Mouse (Mus musculus): ENCODE measurements around the gene Lrsam1. TPM values are rescaled to one million over a fixed set of nuclear protein-coding genes. Genes with fewer than 3 reads are reported as not detected.

Lrsam1 gene
- polyA plus RNA-seq, 1 experiment from 2014 or later = 13.4 TPM

GRCm38 (mm10) chr2:32922564-32922963, 38.9 kb downstream of the Lrsam1 start:
- H3K9me3 ChIP-seq = no peaks in the 10 kb centered on the region
- WGBS = 88% methylated on average over 13 of the region's 13 CpGs
- H3K27me3 ChIP-seq = no peaks in the 10 kb centered on the region
- H3K4me3 ChIP-seq = no peak overlapping the region
- H3K4me1 ChIP-seq = peaks cover 6% of the 10 kb centered on the region; the same call in 1 of the 2 replicates
- H3K9ac ChIP-seq = no peak overlapping the region
- ATAC-seq (ENCODE audit: insufficient number of reproducible peaks, insufficient read depth, low FRiP score, low TSS enrichment, low read depth) = no peak
- no peak overlapping the region for H3K27ac ChIP-seq
- peaks cover 88% of the 10 kb centered on the region for H3K36me3 ChIP-seq
- H3K4me2 ChIP-seq = no peak overlapping the region

DNA sequence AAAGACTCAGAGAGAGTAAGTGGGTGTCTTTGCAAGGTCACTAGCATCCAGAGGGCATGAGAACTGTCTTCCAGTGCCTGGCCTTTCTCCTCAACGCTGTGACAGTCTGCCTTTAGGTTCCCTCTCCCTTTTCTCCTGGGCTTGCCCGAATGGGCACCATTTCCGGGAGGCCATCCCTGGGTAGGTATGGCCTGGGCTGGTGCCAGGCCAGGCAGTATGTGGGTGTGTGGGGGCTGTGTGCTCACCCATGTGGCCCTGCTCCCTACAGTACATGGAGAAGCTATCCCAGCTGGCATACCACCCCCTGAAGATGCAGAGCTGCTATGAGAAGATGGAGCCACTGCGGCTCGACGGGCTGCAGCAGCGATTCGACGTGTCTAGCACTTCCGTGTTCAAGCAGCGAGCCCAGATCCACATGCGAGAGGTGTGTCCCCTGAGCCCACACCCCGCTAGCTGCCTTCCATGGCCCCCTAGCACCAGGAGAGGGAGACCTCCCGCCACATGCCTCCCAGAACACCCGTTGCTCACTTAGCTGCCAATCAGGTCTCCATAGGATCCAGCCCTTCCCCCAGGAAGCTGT, 39.5 kb downstream of the Lrsam1 start:
- Histone ChIP-seq H3K4me2 (no peak overlapping the region), H3K9me3 (no peaks in the 10 kb centered on the region), H3K36me3 (peaks cover 94% of the 10 kb centered on the region), H3K27me3 (no peaks in the 10 kb centered on the region), H3K9ac (no peak overlapping the region), H3K4me1 (peaks cover 6% of the 10 kb centered on the region; the same call in 1 of the 2 replicates), H3K27ac (no peak overlapping the region), H3K4me3 (no peak overlapping the region)
- ATAC-seq (ENCODE audit: insufficient number of reproducible peaks, insufficient read depth, low FRiP score, low TSS enrichment, low read depth) = no peak
- 91% methylated on average over 15 of the region's 15 CpGs for WGBS

GRCm38 (mm10) chr2:32921235-32921634, 40.2 kb downstream of the Lrsam1 start:
- no peaks in the 10 kb centered on the region for H3K9me3 ChIP-seq
- H3K4me1 ChIP-seq = peaks cover 6% of the 10 kb centered on the region; the same call in 1 of the 2 replicates
- no peak overlapping the region for H3K9ac ChIP-seq
- 77% methylated on average over 7 of the region's 7 CpGs for WGBS
- no peak overlapping the region for H3K4me2 ChIP-seq
- peaks cover 92% of the 10 kb centered on the region for H3K36me3 ChIP-seq
- ATAC-seq (ENCODE audit: insufficient number of reproducible peaks, insufficient read depth, low FRiP score, low TSS enrichment, low read depth) = no peak
- H3K4me3 ChIP-seq = no peak overlapping the region
- no peaks in the 10 kb centered on the region for H3K27me3 ChIP-seq
- 0 out of 2 replicates have a peak overlapping the region, but pooled peaks have one; percentile 16 for H3K27ac ChIP-seq

GRCm38 (mm10) chr2:32918391-32918790, 43.0 kb downstream of the Lrsam1 start:
- Histone ChIP-seq H3K4me2 (no peak overlapping the region), H3K27me3 (no peaks in the 10 kb centered on the region), H3K4me3 (no peak overlapping the region), H3K9me3 (no peaks in the 10 kb centered on the region), H3K36me3 (peaks cover 82% of the 10 kb centered on the region), H3K4me1 (peaks cover 16% of the 10 kb centered on the region), H3K27ac (no peak overlapping the region), H3K9ac (0 out of 2 replicates have a peak overlapping the region, but pooled peaks have one; percentile 11)
- 37% methylated on average over 9 of the region's 9 CpGs for WGBS
- ATAC-seq (ENCODE audit: insufficient number of reproducible peaks, insufficient read depth, low FRiP score, low TSS enrichment, low read depth) = no peak

- Histone ChIP-seq H3K4me3 (no peak overlapping the region), H3K9me3 (no peaks in the 10 kb centered on the region), H3K4me2 (no peak overlapping the region), H3K27me3 (no peaks in the 10 kb centered on the region), H3K4me1 (peaks cover 16% of the 10 kb centered on the region), H3K27ac (no peak overlapping the region), H3K36me3 (peaks cover 81% of the 10 kb centered on the region), H3K9ac (no peak overlapping the region)
- no peak for ATAC-seq (ENCODE audit: insufficient number of reproducible peaks, insufficient read depth, low FRiP score, low TSS enrichment, low read depth)
- WGBS = 80% methylated on average over 11 of the region's 11 CpGs
These were observed 43.9 kb downstream of the Lrsam1 start for GRCm38 (mm10) chr2:32917526-32917925.

DNA sequence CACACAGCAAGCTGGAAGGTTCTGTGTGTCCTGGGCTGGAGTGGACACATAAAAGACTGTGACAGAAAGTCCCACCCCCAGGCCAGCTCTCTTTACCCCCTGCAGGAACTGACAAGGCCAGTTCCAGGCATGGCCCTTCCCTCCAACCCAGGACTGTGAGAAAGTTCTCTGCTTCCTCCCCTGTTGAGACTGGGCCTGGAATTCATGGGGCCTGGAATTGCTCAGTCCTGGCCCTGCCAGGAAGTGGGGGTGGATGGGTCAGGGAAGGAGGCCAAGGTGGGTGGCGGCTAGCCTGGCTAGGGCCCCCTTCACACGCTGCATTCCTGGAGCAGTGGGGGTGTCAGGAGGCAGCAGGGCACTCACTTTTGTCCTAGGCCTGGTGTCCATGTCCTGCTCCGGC, 46.5 kb downstream of the Lrsam1 start:
- whole genome bisulfite sequencing = 57% methylated on average over 3 of the region's 3 CpGs
- H3K27ac ChIP-seq = peak overlapping the region; percentile 55; the same call in 1 of the 2 replicates

GRCm38 (mm10) chr2:32914362-32914761, 47.1 kb downstream of the Lrsam1 start:
- WGBS = 73% methylated on average over 5 of the region's 5 CpGs
- Histone ChIP-seq H3K9me3 (no peaks in the 10 kb centered on the region), H3K4me3 (no peak overlapping the region), H3K4me1 (peaks cover 16% of the 10 kb centered on the region), H3K27me3 (no peaks in the 10 kb centered on the region), H3K27ac (peak overlapping the region; percentile 55; the same call in 1 of the 2 replicates), H3K36me3 (peaks cover 75% of the 10 kb centered on the region), H3K9ac (peak overlapping the region; percentile 49; the same call in 1 of the 2 replicates), H3K4me2 (no peak overlapping the region)
- ATAC-seq (ENCODE audit: insufficient number of reproducible peaks, insufficient read depth, low FRiP score, low TSS enrichment, low read depth) = no peak

More for the DNA sequence above, 46.5 kb downstream of the Lrsam1 start:
- peak; percentile 45; the same call in 1 of the 2 replicates for ATAC-seq (ENCODE audit: insufficient number of reproducible peaks, insufficient read depth, low FRiP score, low TSS enrichment, low read depth)
- Histone ChIP-seq H3K9me3 (no peaks in the 10 kb centered on the region), H3K27me3 (no peaks in the 10 kb centered on the region), H3K4me3 (no peak overlapping the region), H3K4me1 (peaks cover 16% of the 10 kb centered on the region), H3K9ac (peak overlapping the region; percentile 49; the same call in 1 of the 2 replicates), H3K36me3 (peaks cover 78% of the 10 kb centered on the region), H3K4me2 (no peak overlapping the region)

- no peak overlapping the region for H3K4me3 ChIP-seq
- no peak overlapping the region for H3K9ac ChIP-seq
- H3K27me3 ChIP-seq = no peaks in the 10 kb centered on the region
- H3K4me1 ChIP-seq = peaks cover 30% of the 10 kb centered on the region
- ATAC-seq (ENCODE audit: insufficient number of reproducible peaks, insufficient read depth, low FRiP score, low TSS enrichment, low read depth) = no peak
- H3K4me2 ChIP-seq = no peak overlapping the region
- no peaks in the 10 kb centered on the region for H3K9me3 ChIP-seq
- WGBS = 29% methylated on average over 19 of the region's 19 CpGs
- peaks cover 60% of the 10 kb centered on the region for H3K36me3 ChIP-seq
- no peak overlapping the region for H3K27ac ChIP-seq
These were observed 49.1 kb downstream of the Lrsam1 start for GRCm38 (mm10) chr2:32912210-32912804.

DNA sequence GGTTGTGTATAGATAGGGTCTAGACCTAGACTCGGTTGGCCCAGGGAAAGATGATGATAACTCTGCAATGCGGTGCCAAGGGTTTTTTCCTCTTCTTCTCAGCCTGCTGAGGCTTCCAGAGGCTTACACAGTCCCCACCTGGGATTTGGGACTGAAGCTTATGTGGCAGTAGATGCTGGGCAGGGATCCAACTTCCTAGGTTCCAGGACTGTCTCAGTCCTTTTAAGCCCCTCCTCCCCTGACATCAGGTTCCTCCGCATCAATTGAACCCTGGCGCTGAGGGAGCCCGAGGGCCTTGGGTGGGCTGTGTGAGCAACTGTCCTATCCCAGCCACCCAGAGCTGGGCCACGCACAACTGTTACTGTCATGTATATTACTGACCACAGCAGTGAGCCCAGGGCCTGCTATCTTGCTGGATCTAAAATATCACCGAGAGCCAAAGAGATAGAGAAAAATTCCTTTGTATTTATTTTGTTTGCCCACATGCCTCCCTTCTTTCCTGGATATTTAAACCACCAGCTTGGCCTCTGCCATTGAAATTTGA, 49.7 kb downstream of the Lrsam1 start:
- no peak overlapping the region for H3K27ac ChIP-seq
- peaks cover 36% of the 10 kb centered on the region for H3K4me1 ChIP-seq
- no peaks in the 10 kb centered on the region for H3K9me3 ChIP-seq
- WGBS = 76% methylated on average over 7 of the region's 7 CpGs
- no peak overlapping the region for H3K4me2 ChIP-seq
- no peaks in the 10 kb centered on the region for H3K27me3 ChIP-seq
- H3K4me3 ChIP-seq = no peak overlapping the region
- peak overlapping the region; percentile 21; the same call in 1 of the 2 replicates for H3K9ac ChIP-seq
- ATAC-seq (ENCODE audit: insufficient number of reproducible peaks, insufficient read depth, low FRiP score, low TSS enrichment, low read depth) = no peak
- H3K36me3 ChIP-seq = peaks cover 57% of the 10 kb centered on the region

- ATAC-seq (ENCODE audit: insufficient number of reproducible peaks, insufficient read depth, low FRiP score, low TSS enrichment, low read depth) = no peak
- peak overlapping the region; percentile 83 for H3K27ac ChIP-seq
- no peaks in the 10 kb centered on the region for H3K9me3 ChIP-seq
- peaks cover 50% of the 10 kb centered on the region for H3K36me3 ChIP-seq
- H3K9ac ChIP-seq = peak overlapping the region; percentile 51; the same call in 1 of the 2 replicates
- WGBS = 56% methylated on average over 11 of the region's 11 CpGs
- peaks cover 42% of the 10 kb centered on the region for H3K4me1 ChIP-seq
- H3K27me3 ChIP-seq = no peaks in the 10 kb centered on the region
- H3K4me2 ChIP-seq = 0 out of 2 replicates have a peak overlapping the region, but pooled peaks have one; percentile 16
- no peak overlapping the region for H3K4me3 ChIP-seq
These were observed 52.6 kb downstream of the Lrsam1 start for GRCm38 (mm10) chr2:32908796-32909195.

- Histone ChIP-seq H3K9ac (peak overlapping the region; percentile 51), H3K4me2 (0 out of 2 replicates have a peak overlapping the region, but pooled peaks have one; percentile 16), H3K36me3 (peaks cover 47% of the 10 kb centered on the region), H3K27me3 (no peaks in the 10 kb centered on the region), H3K27ac (peak overlapping the region; percentile 83), H3K4me3 (no peak overlapping the region), H3K4me1 (peaks cover 47% of the 10 kb centered on the region), H3K9me3 (no peaks in the 10 kb centered on the region)
- 12% methylated on average over 6 of the region's 6 CpGs for WGBS
- 0 out of 2 replicates have a peak, but pooled peaks have one; percentile 22 for ATAC-seq (ENCODE audit: insufficient number of reproducible peaks, insufficient read depth, low FRiP score, low TSS enrichment, low read depth)
These were observed 53.1 kb downstream of the Lrsam1 start for GRCm38 (mm10) chr2:32908272-32908671.

All from embryonic facial prominence, embryonic 13.5 days (tissue).